Mouse (Mus musculus): ENCODE measurements around the gene Gm11541. TPM values are rescaled to one million over a fixed set of nuclear protein-coding genes. Genes with fewer than 3 reads are reported as not detected.

The Gm11541 gene
- 0.43 and 0.54 TPM in 2 replicates for polyA plus RNA-seq (2015; fragmentation: Nextera tagmentation; extraction: Ambion mirVana)

GRCm38 (mm10) chr11:94704472-94704871 lies at the start of gene Gm11541:
Gene Gm11541 (minus strand): TSS chr11:94704499.
- no peaks in the 10 kb centered on the region for H3K9me3 ChIP-seq
- H3K27me3 ChIP-seq (replicated peaks): no peaks in the 10 kb centered on the region; the same call in 1 of the 2 replicates
- H3K4me3 ChIP-seq (replicated peaks): no peak within 1 kb of the TSS
- H3K27ac ChIP-seq: 0 out of 2 replicates have a peak within 1 kb of the TSS, but pooled peaks have one; percentile 9
- no peak within 1 kb of the TSS for H3K4me2 ChIP-seq (replicated peaks)
- peaks cover 14% of the 10 kb centered on the region for H3K4me1 ChIP-seq (replicated peaks)
- no peak within 1 kb of the TSS for H3K9ac ChIP-seq
- 65% methylated on average over 5 of the region's 5 CpGs for WGBS
- 0 out of 2 replicates have a peak, but pooled peaks have one; percentile 10 for ATAC-seq
- H3K36me3 ChIP-seq: no peaks in the 10 kb centered on the region

- Histone ChIP-seq H3K4me2 (replicated peaks) (0 out of 2 replicates have a peak overlapping the region, but pooled peaks have one; percentile 26), H3K27ac (peak overlapping the region; percentile 80), H3K4me3 (replicated peaks) (no peak overlapping the region), H3K9me3 (no peaks in the 10 kb centered on the region), H3K9ac (no peak overlapping the region), H3K4me1 (replicated peaks) (0 out of 2 replicates have a peak, but pooled peaks cover 2% of the 10 kb centered on the region), H3K36me3 (no peaks in the 10 kb centered on the region), H3K27me3 (replicated peaks) (no peaks in the 10 kb centered on the region)
- 55% methylated on average over 2 of the region's 2 CpGs for WGBS
- peak; percentile 94 for ATAC-seq
These were observed 48.8 kb upstream of the Gm11541 start for GRCm38 (mm10) chr11:94752946-94753713.

- H3K9me3 ChIP-seq: no peaks in the 10 kb centered on the region
- 79% methylated on average over 29 of the region's 29 CpGs for WGBS
- H3K4me1 ChIP-seq (replicated peaks): no peaks in the 10 kb centered on the region
- no peak within 1 kb of the TSS for H3K4me2 ChIP-seq (replicated peaks)
- H3K27me3 ChIP-seq (replicated peaks): no peaks in the 10 kb centered on the region
- no peak within 1 kb of the TSS for H3K9ac ChIP-seq
- no peak for ATAC-seq
- no peak within 1 kb of the TSS for H3K4me3 ChIP-seq (replicated peaks)
- no peaks in the 10 kb centered on the region for H3K36me3 ChIP-seq
- H3K27ac ChIP-seq: no peak within 1 kb of the TSS
These were observed 37.5 kb upstream of the Gm11541 start, which contains the start of gene Cdc34b for GRCm38 (mm10) chr11:94741732-94742272. Gene Cdc34b (plus strand): TSS chr11:94741782.

- ATAC-seq: peak; percentile 59
- no peaks in the 10 kb centered on the region for H3K9me3 ChIP-seq
- no peaks in the 10 kb centered on the region for H3K36me3 ChIP-seq
- no peaks in the 10 kb centered on the region for H3K4me1 ChIP-seq (replicated peaks)
- no peak overlapping the region for H3K27ac ChIP-seq
- no peak overlapping the region for H3K4me3 ChIP-seq (replicated peaks)
- no peaks in the 10 kb centered on the region for H3K27me3 ChIP-seq (replicated peaks)
- 56% methylated on average over 2 of the region's 2 CpGs for WGBS
- no peak overlapping the region for H3K9ac ChIP-seq
- H3K4me2 ChIP-seq (replicated peaks): no peak overlapping the region
These were observed 31.4 kb upstream of the Gm11541 start for GRCm38 (mm10) chr11:94735746-94736145.

- Histone ChIP-seq H3K27ac (no peak overlapping the region), H3K27me3 (replicated peaks) (no peaks in the 10 kb centered on the region), H3K9me3 (no peaks in the 10 kb centered on the region), H3K9ac (no peak overlapping the region), H3K36me3 (no peaks in the 10 kb centered on the region), H3K4me1 (replicated peaks) (no peaks in the 10 kb centered on the region), H3K4me2 (replicated peaks) (0 out of 2 replicates have a peak overlapping the region, but pooled peaks have one; percentile 3), H3K4me3 (replicated peaks) (no peak overlapping the region)
- 33% methylated on average over 8 of the region's 8 CpGs for WGBS
- ATAC-seq: peak; percentile 80
These were observed 28.5 kb upstream of the Gm11541 start for GRCm38 (mm10) chr11:94732773-94733172.

- Histone ChIP-seq H3K27me3 (replicated peaks) (no peaks in the 10 kb centered on the region), H3K27ac (no peak overlapping the region), H3K4me3 (replicated peaks) (no peak overlapping the region), H3K9ac (no peak overlapping the region), H3K4me2 (replicated peaks) (no peak overlapping the region), H3K36me3 (no peaks in the 10 kb centered on the region), H3K4me1 (replicated peaks) (no peaks in the 10 kb centered on the region), H3K9me3 (no peaks in the 10 kb centered on the region)
- WGBS: 89% methylated on average over 12 of the region's 12 CpGs
- ATAC-seq: no peak
These were observed 26.9 kb upstream of the Gm11541 start for GRCm38 (mm10) chr11:94731229-94731628.

GRCm38 (mm10) chr11:94730261-94730660 lies 26.0 kb upstream of the Gm11541 start:
- no peak overlapping the region for H3K4me2 ChIP-seq (replicated peaks)
- no peak overlapping the region for H3K27ac ChIP-seq
- ATAC-seq: peak; percentile 40; the same call in 1 of the 2 replicates
- H3K27me3 ChIP-seq (replicated peaks): no peaks in the 10 kb centered on the region
- no peak overlapping the region for H3K4me3 ChIP-seq (replicated peaks)
- 25% methylated on average over 5 of the region's 5 CpGs for WGBS
- H3K9ac ChIP-seq: no peak overlapping the region
- H3K9me3 ChIP-seq: no peaks in the 10 kb centered on the region
- no peaks in the 10 kb centered on the region for H3K36me3 ChIP-seq
- no peaks in the 10 kb centered on the region for H3K4me1 ChIP-seq (replicated peaks)

GRCm38 (mm10) chr11:94729565-94729964 lies 25.3 kb upstream of the Gm11541 start:
- no peak overlapping the region for H3K9ac ChIP-seq
- no peak overlapping the region for H3K27ac ChIP-seq
- no peak overlapping the region for H3K4me3 ChIP-seq (replicated peaks)
- H3K4me1 ChIP-seq (replicated peaks): no peaks in the 10 kb centered on the region
- H3K36me3 ChIP-seq: no peaks in the 10 kb centered on the region
- H3K4me2 ChIP-seq (replicated peaks): no peak overlapping the region
- ATAC-seq: no peak
- no peaks in the 10 kb centered on the region for H3K27me3 ChIP-seq (replicated peaks)
- H3K9me3 ChIP-seq: no peaks in the 10 kb centered on the region
- WGBS: 39% methylated on average over 4 of the region's 4 CpGs

GRCm38 (mm10) chr11:94728545-94728944 lies 24.2 kb upstream of the Gm11541 start:
- H3K27ac ChIP-seq: no peak overlapping the region
- no peak overlapping the region for H3K4me2 ChIP-seq (replicated peaks)
- 82% methylated on average over 3 of the region's 3 CpGs for WGBS
- ATAC-seq: no peak
- no peak overlapping the region for H3K4me3 ChIP-seq (replicated peaks)
- H3K27me3 ChIP-seq (replicated peaks): no peaks in the 10 kb centered on the region
- H3K9ac ChIP-seq: no peak overlapping the region
- H3K36me3 ChIP-seq: no peaks in the 10 kb centered on the region
- no peaks in the 10 kb centered on the region for H3K4me1 ChIP-seq (replicated peaks)
- no peaks in the 10 kb centered on the region for H3K9me3 ChIP-seq

- Histone ChIP-seq H3K4me3 (replicated peaks) (no peak overlapping the region), H3K4me1 (replicated peaks) (no peaks in the 10 kb centered on the region), H3K4me2 (replicated peaks) (no peak overlapping the region), H3K9ac (no peak overlapping the region), H3K27ac (no peak overlapping the region), H3K9me3 (no peaks in the 10 kb centered on the region), H3K27me3 (replicated peaks) (no peaks in the 10 kb centered on the region), H3K36me3 (no peaks in the 10 kb centered on the region)
- ATAC-seq: no peak
- 84% methylated on average over 3 of the region's 3 CpGs for WGBS
These were observed 23.0 kb upstream of the Gm11541 start for GRCm38 (mm10) chr11:94727306-94727705.

GRCm38 (mm10) chr11:94719216-94719615 lies 14.9 kb upstream of the Gm11541 start:
- Histone ChIP-seq H3K9ac (no peak overlapping the region), H3K4me3 (replicated peaks) (no peak overlapping the region), H3K9me3 (no peaks in the 10 kb centered on the region), H3K36me3 (no peaks in the 10 kb centered on the region), H3K4me2 (replicated peaks) (no peak overlapping the region), H3K4me1 (replicated peaks) (peaks cover 9% of the 10 kb centered on the region; the same call in 1 of the 2 replicates), H3K27ac (no peak overlapping the region), H3K27me3 (replicated peaks) (no peaks in the 10 kb centered on the region)
- WGBS: 66% methylated on average over 2 of the region's 2 CpGs
- ATAC-seq: no peak

GRCm38 (mm10) chr11:94718113-94718909 lies 14.0 kb upstream of the Gm11541 start:
- Histone ChIP-seq H3K4me1 (replicated peaks) (peaks cover 9% of the 10 kb centered on the region; the same call in 1 of the 2 replicates), H3K4me3 (replicated peaks) (no peak overlapping the region), H3K4me2 (replicated peaks) (no peak overlapping the region), H3K9me3 (no peaks in the 10 kb centered on the region), H3K27me3 (replicated peaks) (no peaks in the 10 kb centered on the region), H3K9ac (no peak overlapping the region), H3K36me3 (no peaks in the 10 kb centered on the region), H3K27ac (no peak overlapping the region)
- no peak for ATAC-seq
- 90% methylated on average over 7 of the region's 7 CpGs for WGBS

All from intestine, embryonic 15.5 days (tissue).